Mouse (Mus musculus): ENCODE results near the gene Dnal4.

Gene Dnal4

DNA sequence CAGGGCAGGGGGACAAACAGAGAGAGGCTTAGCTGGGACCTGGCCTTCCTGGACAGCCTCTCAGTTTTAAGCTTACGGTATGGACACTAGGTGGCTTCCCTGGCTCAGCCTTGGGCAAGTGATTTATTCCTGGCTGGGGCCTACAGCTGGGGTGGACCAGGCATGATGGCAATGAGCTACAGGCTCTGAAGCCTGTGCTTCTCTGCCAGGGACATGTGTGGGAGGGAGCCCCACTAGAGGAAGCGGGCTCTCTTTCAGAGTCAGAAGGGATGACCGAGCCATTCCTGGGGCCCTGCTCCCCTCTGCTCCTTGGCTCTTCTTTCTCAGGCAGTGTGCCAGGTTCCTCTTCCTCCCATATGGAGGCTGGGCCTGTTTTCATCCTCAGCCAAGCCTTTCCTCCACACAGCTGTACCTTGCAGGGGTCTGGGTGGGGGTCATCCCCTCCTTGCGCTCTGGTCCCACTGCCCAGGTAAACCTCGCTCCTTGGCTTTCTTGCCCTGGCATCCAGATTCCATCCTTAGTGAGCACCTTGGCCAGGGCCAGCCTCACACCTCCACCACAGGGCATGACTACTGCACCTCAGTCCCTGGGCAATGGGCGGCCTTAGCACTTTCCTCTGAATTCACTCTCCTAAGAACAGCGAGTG, 13.9 kb downstream of the Dnal4 start:
- DNase-seq (ENCODE audit: low spot score in 2 of 2): no peak

DNA sequence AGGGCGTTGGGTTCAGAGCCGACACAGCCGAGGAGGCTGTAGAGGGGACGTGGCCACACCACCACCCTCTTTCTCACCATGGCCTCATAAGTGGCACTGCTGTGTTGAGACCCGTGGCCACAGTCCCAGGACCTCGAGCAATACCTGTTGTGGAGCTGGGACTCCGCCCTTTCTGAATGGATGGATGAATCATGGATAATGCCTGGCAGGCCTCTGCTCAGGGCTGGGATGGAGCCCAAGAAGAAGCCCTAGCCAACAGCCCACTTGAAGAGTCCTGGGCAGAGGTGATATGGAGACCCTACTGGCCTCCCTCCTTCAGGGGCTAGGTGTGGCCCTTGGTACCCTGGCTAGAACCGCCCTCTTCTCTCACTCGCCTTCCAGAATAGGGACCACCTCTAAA, 14.6 kb downstream of the Dnal4 start:
- DNase-seq (ENCODE audit: low spot score in 2 of 2): no peak

DNA sequence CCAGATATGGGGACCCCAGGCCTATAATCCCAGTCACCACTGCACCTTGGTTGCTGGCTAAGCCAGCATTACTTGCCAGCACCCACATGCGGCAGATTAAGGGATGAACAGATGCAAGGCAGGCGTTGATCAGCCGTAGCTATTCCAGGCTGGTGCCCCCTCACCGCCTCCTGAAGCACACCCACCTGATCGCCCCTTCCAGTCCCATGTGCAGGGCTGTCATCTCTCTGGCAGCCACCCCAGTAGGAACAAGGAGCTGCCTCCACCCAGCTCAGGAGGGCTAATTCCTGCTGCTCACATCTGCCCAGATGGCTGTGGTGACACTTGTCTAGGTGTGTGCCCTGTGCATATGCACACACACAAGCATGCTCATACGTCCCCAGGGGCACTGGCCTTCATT, 16.7 kb downstream of the Dnal4 start:
- DNase-seq (ENCODE audit: low spot score in 2 of 2): no peak

DNA sequence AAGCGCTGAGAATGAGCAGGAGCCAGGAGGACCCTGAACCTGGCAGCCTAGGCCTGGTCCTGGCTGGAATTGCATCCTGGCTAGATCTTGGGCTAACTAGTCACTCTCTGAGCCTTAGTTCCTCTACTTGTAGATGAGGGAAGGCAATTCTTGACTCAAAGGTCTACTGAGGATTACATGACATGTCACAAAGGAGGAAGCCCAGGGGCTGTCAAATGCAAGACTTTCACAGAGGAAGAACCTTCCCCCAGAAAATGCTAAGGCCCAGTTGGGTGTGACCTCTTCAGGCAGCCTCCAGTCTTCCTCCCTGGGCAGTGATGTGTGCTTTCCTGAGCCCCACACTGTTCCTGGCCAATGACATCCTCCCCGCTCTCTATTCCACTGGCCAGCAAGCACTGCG, 20.5 kb downstream of the Dnal4 start:
- no peak for DNase-seq (ENCODE audit: low spot score in 2 of 2)

DNA sequence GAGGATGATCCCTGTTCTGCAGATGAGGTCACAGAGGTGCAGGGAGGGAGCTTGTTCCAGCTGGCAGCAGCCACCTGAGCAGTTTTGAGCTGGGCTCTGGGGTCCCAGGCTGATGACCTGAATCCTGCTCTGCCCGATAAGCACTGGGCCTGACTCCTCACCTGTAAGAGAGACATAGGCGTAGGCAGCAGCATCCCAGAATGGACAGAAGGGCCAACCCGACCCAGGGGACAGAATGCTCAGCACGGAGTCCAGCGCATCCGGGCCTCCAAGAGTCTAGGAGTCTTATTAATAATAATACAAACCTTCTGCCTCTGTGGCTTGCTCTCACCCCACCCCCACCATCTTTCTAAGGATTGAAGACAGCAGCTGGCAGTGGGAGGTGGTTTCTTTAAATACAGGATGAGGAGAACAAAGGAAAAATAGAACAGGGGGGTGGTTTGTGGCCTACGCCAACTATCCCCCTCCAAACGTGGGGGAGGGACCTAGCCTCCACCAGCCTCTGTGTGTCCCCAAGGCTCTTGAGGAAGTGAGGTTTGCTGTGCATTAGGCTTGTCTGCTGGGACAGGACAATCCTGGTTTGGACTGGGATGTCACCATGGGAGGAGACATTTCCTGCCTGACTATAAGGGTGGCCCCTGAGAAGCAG, 21.5 kb downstream of the Dnal4 start:
- DNase-seq (ENCODE audit: low spot score in 2 of 2): no peak

DNA sequence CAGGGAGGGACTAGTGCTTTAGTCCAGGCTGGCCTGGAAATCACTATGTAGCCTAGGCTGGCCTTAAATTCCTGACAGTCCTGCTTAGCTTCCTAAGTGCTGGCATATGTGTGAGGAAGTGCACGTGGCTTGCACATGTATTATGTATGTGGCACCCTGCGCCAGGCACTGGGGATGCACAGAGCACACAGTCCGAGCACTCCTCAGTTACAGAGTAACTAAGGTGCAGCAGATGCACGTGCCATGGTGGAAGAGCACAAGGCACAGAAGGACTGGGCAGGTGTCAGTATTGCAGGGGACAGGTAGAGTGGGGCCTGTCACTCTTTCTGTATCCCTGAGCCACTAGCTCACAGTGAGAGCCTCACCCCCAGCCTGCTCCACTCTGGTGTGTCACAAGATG, 22.5 kb downstream of the Dnal4 start:
- DNase-seq (ENCODE audit: low spot score in 2 of 2): no peak

DNA sequence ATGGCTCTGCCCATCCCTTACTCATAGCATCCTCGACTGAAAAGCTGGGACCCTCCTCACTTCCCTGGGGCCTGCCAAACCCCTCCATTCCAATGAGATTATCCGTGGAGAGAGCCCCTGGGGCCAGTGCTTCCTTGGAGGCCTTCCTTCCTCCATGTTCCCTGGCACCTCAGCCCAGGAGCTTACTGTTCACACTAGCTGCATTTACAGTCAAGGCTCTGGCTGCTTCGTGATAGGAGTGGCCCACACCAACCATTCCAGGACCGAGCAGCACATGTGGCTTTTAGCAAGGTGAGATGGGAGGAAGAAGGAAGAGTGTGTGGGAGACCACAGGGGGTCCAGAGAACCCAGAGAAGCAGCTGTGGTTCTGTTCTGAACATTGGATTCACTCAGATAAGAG, 23.8 kb downstream of the Dnal4 start:
- DNase-seq (ENCODE audit: low spot score in 2 of 2): no peak

DNA sequence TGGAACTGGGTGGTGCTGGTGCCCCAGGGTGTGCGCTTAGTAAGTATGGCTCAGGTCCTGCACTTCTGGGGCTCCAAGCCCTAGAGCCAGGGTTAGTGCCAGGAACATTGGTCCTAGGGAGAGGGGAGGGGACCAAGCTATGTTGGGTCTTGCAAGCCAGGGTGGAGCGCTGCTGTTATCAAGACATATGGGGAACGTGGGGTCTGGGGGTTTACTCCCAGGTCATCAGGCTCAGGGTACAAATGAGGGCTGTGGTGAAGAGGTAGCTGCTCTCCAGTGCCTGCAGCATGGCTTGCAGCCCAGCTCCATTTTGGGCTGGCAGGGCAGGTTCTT, 24.3 kb downstream of the Dnal4 start:
- no peak for DNase-seq (ENCODE audit: low spot score in 2 of 2)

DNA sequence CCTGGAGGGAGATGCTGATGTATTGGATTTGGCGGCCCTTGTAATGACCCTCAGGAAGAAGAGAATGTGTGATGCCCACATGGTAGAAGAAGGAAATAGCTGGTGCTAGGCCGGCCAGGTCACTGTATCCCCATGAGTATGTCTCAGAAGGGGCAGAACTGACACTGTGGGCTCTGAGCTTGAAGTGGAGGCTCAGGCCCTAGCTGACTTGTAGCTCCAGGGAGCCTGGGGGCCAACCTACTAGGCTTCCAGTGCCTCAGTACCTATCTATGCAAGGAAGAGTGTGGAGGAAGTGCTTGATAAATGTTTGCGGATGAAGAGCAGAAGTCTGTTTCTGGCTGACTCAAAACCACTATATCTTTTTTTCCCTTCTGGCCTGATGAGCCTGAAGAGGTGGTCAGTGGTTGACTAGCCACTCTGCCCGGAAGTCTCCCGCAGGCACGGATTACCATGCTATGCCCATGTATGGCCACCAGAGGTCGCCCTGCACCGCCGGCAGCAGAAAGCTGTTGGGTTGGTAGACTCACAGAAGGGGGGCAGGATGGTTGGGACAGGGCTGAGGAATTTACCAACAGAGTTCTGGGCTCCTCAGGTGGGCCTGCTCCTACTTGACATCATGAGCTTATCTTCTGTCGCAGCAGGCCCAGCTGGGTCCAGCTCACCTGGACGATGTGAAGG, 24.8 kb downstream of the Dnal4 start:
- peak; percentile 67 to 84 for DNase-seq (ENCODE audit: low spot score in 2 of 2)

DNA sequence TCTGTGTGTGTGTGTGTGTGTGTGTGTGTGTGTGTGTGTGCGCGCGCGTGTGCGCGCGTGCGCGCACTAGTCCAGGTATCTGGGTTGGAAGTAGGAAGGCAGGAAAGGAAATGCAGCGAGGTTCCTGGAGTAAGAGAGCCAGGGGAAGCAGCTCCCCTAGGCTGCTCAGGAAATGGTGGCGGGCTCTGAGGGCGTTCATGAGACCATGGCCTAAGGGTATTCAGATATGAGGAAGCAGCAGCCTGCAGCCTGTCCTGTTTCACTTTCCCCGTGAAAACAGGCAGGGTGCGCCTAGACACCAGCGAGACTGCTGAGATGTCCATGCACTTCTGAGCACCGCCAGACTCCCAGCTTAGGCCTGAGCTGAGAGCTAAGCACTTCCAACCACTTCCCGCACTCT, 25.9 kb downstream of the Dnal4 start:
- no peak for DNase-seq (ENCODE audit: low spot score in 2 of 2)

DNA sequence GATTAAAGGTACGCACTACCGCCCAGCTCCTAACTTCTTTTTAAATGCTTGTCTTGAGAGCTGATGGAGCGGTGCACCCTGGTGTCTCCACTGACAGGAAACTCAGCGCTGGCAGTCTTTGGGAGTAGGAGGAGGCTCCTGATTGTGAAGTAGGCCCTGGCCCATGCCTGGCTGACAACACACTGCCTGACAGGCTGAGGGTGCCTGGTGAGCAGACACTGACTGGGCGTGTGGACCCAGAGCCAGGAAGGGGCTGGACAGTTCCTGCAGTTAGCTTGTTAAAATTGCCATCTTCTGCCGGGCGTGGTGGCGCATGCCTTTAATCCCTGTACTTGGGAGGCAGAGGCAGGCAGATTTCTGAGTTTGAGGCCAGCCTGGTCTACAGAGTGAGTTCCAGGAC, 27.4 kb downstream of the Dnal4 start:
- DNase-seq (ENCODE audit: low spot score in 2 of 2): no peak

DNA sequence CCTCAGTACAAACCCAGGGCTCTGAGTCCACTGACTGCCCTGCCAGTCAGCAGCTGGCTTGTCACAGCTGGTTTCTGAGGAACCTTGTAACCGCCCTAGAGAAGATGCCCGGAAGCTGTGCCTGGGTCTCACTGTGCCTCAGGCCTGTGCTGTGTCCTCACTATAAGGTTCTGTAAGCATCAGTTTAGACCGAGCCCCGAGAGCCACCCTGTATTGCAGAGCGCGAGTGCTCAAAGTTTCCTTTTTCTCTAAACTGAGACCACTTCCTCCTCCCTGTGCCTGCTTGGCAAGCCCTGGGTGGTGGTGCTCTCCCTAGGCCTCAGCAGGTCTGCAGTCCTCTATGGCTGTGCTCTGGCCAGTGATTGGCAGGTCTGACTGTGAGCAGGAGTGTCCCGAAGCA, 28.5 kb downstream of the Dnal4 start:
- no peak for DNase-seq (ENCODE audit: low spot score in 2 of 2)

DNA sequence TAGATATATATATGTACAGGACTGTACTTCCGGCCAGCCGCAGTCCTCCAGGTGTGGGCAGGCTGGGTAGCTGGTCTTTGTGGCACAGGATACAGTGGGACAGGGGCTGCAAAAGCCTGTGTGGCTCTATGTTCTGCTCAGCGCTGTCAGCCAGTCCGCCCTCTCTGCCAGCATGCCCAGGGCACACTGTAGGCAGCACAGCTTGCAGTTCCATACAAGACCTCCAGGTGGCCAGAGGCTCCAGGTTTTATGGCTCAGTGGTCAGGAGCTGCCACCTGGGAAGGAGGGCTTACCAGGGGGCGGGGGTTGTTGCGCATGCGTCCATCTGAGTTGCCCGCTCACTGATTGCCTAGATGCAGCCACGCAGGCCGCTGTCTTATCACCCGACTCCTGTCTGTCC, 29.7 kb downstream of the Dnal4 start:
- DNase-seq (ENCODE audit: low spot score in 2 of 2): no peak

DNA sequence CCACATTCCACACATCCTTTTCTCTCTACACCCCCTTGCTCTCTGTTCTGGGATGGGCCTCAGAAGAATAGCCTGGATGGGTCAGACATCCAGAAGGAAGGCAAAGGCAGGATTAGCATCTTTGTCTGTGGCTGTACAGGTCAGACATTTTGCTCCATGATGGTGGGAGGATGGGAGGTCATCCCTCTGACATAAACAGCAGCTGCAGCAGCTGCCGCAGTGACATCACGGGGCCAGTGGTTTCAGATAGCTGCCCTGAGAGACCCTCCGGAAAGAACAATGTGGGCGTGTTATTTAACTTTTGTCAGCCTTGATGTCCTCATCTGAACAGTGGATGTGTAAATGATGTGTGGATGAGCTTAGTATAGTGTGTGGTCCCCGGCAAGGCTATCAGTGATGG, 31.8 kb downstream of the Dnal4 start:
- DNase-seq (ENCODE audit: low spot score in 2 of 2): no peak

DNA sequence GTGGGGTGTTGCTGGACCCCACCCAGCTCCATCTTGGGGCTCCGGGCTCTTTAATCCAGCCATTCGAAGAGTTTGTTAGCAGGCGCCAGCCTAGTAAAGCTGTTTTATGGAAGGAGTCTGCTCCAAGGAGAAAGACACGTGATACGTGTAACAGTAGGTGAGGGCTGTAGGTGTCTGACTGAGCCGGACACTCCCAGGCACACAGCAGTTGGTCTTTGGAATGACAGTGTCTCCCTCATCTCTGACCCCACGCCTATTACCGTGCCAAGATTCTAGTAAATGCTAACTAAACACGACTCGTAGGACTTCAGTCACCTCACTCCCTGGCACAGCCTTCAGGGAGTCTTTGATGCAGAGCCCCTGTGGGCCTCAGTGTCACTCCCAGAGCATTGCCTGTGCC, 32.3 kb downstream of the Dnal4 start:
- DNase-seq (ENCODE audit: low spot score in 2 of 2): no peak

DNA sequence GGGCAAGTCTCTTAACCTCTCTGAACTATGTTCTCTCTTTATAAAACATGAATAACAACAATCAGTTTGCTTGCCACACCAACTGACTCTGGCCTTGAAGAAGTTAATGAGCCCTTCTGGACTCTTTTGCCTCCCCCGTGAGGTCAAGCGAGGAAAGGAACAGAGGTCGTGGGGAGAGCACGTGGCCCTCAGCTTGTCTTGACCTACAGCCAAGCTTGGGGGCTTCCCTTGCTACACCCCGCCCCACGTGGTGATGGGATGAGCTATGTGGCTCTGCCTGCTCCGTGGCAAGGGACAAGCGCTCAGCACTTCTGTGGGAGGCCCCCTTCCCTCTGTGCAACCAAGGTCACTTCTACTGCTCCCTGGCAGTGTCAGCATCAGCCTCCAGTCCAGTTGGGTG, 32.9 kb downstream of the Dnal4 start:
- no peak for DNase-seq (ENCODE audit: low spot score in 2 of 2)

DNA sequence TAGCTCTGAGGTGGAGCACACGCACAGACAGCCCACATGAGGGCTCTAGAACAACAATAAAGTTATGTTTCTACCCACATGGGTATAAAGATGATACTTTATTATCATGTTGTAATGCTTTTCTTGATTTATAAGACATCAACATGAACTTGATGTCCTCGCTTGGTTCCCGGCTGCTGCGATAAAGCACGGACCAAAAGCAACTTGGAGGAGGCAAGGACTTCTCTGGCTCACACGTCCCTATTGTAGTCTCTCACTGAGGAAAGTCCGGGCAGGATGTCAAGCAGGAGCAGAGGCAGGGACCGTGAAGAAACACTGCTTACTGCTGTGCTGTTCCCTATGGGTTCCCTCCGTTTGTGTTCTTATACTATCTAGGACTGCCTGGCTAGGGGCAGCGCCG, 33.6 kb downstream of the Dnal4 start:
- DNase-seq (ENCODE audit: low spot score in 2 of 2): no peak

DNA sequence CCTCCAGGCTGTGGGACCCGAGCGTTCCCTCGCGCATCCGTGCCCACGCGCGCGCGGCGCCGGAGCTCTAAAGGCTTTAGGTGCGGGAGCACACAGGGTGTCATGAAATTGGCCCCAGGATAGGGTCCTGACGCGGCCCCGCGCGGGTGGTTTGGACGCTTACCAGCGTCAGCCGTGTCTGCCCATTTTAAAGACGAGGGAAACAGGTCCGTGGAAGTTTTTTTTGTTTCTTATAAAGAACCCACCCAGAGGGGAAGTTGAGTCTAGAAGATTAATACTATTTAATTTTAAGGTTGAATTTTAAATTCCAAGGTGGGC, 35.0 kb downstream of the Dnal4 start:
- no peak for DNase-seq (ENCODE audit: low spot score in 2 of 2)

DNA sequence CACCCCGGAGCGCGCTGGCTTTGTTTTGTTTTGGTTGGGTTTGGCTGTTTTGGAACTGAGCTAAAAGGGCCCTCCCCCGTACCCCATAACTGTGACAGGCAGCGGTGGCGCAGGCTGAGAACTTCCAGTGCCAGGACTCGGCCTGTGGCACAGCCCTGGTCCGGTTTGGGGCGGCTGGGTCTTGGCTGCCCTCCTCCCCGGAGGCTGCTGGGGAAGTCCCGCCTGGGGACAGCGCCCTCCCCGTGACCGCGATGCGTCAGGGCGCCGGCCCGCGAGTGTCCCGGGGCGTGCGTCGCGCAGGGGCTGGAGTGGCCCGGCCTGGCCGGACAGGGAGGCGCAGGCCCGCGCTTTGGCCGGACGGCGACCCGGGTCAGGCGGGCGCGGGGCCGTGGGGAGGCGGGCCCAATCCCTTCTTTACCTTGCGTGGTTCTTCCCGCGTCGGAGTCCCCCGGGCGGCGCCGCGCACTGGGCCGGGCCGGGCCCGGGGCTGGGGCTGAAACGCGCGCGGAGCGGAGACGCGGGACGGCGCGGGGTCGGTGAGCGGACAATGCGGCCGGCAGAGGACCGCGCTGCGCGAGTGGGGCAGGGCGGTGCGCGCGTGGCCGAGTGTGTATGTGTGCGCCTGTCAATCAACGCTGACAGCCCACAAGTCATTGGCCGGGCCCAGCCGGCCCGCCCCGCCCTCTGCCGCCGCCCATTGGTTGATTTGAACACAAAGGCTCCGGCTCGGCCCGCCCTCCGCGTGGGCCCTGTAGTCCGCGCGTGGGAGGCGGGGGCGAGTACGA, 35.5 kb downstream of the Dnal4 start, which contains the start of gene Sun2:
Gene Sun2, minus strand, starts transcription at position 616 of the 785 bp plus-strand sequence.
- peak; percentile 86 to 93 for DNase-seq (ENCODE audit: low spot score in 2 of 2)

DNA sequence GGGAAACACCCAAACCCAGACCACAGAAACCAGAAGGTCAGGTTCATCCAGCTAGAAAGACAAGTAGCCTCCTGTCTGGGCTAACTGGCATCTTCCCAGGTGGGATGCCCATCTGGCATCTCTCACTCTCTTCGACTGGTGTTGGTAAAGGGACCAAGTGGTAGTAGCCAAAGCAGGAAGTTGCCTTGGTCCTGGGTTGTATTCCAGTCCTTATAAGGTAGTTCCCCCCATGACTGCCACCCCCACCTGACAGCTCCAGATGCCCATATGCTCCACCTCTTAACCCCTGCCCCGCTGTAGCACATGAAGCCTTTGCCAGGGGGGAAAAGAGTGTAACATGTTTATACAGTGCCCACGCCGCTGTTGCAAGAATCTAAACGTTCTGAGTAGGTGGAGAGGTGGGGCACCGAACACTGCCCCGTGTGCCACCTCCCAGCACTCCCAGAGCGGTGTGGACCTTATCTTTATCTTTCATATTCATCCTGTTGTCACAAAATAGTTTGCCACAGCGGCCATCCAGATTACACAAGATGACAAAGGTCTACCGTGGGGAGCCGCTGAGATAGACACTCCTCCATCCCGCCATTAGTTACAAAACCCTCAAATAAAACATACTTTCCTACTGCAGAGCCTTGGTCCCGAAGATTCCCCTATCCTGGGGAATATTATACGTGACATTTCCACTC, 36.3 kb downstream of the Dnal4 start:
- DNase-seq (ENCODE audit: low spot score in 2 of 2): no peak

DNA sequence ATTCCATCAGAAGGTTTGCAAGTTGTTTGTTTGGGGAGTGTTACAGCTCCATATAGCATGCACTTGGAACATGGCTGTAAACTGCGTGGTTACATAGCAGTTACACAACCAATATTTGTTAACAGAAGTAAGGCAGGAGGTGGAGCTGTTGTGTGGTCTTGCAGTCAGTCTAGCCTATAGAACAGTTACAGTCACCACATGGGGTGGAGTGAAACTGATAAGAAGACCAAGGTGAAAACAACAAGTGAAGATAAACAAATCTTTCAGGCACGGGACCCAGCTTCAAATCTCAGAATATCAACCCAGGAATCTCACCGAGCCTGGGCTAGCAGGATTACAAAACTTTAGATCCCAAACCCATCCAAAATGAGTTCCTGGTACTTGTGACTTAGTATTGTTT, 36.9 kb downstream of the Dnal4 start:
- no peak for DNase-seq (ENCODE audit: low spot score in 2 of 2)

DNA sequence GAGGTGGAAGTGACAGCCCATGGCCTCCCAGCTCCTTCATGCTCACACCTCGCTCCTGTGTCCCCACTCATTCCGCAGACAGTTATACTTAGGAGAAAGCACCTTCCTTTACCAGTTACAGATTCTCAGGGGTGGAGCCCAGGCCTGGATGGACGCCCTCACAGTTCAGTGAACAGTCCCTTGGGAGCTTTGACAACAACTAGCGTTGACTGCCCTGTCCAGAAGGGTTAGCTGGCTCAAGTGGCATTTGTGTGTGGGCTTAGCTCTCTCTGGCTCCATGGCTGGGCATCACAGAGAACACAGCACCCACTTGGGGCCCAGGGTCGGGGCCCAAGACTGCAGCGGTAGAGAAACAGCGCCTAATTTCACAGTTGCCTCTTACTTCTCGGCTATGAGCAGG, 43.3 kb downstream of the Dnal4 start:
- DNase-seq (ENCODE audit: low spot score in 2 of 2): no peak

Data from urinary bladder, postnatal 4 days (tissue).